Mouse (Mus musculus): ENCODE data around the gene Slit3. TPM values are rescaled to one million over a fixed set of nuclear protein-coding genes. Genes with fewer than 3 reads are reported as not detected.

Gene Slit3
- total and polyA plus RNA-seq, 2 experiments: 0.09 to 0.12 TPM

DNA sequence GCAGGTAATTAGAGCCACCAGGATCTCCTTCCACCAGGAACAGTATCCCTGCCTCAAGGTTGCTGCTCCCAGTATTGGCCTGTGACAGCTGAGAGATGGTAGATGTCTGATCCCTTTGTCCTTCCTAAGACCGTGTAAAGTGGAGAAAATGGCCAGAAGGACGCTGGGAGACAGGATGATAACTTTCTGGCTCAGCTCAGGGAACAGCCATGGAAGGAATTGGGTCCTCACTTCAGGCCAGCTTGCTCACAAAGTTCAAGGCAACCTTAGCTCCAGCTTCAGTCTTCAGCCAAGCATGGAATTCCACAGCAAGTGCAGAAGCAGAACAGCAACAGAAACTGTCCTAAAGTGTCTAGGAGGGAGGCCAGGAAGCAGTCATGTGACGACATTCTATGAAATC is 289.4 kb downstream of the Slit3 start:
- no peaks in the 10 kb centered on the region for H3K79me2 ChIP-seq (ENCODE audit: control insufficient read depth, insufficient read depth, low read length)
- no peak for TF ChIP-seq CTCF (IDR thresholded peaks at IDR 0.05; ENCODE audit: low read depth, low read length)
- no peak for TF ChIP-seq POLR2A (IDR thresholded peaks at IDR 0.05; ENCODE audit: extremely low read depth, insufficient read depth, low read length)
- DNase-seq (ENCODE audit: extremely low read depth, low read depth, low spot score): no peak
- WGBS: 74% methylated on average over 3 of the region's 3 CpGs
- no peak overlapping the region for H3K9ac ChIP-seq (ENCODE audit: low read depth, low read length)
- no peaks in the 10 kb centered on the region for H3K4me1 ChIP-seq (ENCODE audit: control insufficient read depth, insufficient read depth, low read length)
- 0 out of 2 replicates have a peak, but pooled peaks cover 2% of the 10 kb centered on the region for H3K27me3 ChIP-seq (ENCODE audit: control insufficient read depth, insufficient read depth, low read length)
- H3K36me3 ChIP-seq (ENCODE audit: control insufficient read depth, insufficient read depth, low read length): no peaks in the 10 kb centered on the region
- no peak overlapping the region for H3K4me3 ChIP-seq (ENCODE audit: insufficient read depth, low read depth, low read length)
- H3K27ac ChIP-seq (replicated peaks; ENCODE audit: insufficient read depth, low read depth, low read length): no peak overlapping the region

DNA sequence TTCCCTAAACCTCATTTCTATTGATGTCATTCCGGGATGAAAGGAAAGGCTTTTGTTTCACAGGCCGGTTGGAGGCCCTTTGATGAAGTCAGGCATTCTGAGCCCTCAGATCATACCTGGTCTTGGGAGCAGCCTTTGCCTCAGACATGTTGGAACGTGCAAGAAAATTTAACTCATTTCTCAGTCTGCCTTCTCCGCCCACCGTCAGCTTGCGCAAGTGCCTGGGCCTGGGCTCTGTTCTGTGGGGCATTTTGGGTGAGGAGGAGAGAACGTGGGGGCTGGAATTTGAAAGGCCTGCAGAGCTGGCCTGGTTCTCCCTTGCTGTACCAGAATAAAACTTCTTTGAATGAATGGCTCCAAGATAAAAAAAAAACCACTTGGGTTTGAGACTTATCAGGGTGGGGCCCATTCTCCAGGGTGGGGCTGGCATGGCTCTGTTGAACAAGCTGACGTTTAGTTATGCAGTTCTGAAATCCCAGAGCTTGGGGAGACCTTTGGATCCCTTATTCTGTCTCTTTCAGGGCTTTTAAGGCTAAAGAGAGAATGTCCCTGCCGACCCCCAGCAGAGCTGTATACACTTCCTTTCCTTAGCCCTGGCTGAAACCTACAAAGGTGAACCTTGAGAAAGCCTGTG is 294.9 kb downstream of the Slit3 start:
- H3K4me3 ChIP-seq (ENCODE audit: insufficient read depth, low read depth, low read length): no peak overlapping the region
- 0 out of 2 replicates have a peak, but pooled peaks cover 2% of the 10 kb centered on the region for H3K27me3 ChIP-seq (ENCODE audit: control insufficient read depth, insufficient read depth, low read length)
- H3K27ac ChIP-seq (replicated peaks; ENCODE audit: insufficient read depth, low read depth, low read length): no peak overlapping the region
- H3K79me2 ChIP-seq (ENCODE audit: control insufficient read depth, insufficient read depth, low read length): no peaks in the 10 kb centered on the region
- WGBS: 69% methylated on average over 9 of the region's 9 CpGs
- H3K9ac ChIP-seq (ENCODE audit: low read depth, low read length): no peak overlapping the region
- no peak for DNase-seq (ENCODE audit: extremely low read depth, low read depth, low spot score)
- TF ChIP-seq POLR2A (IDR thresholded peaks at IDR 0.05; ENCODE audit: extremely low read depth, insufficient read depth, low read length): no peak
- TF ChIP-seq CTCF (IDR thresholded peaks at IDR 0.05; ENCODE audit: low read depth, low read length): no peak
- no peaks in the 10 kb centered on the region for H3K36me3 ChIP-seq (ENCODE audit: control insufficient read depth, insufficient read depth, low read length)
- H3K4me1 ChIP-seq (ENCODE audit: control insufficient read depth, insufficient read depth, low read length): no peaks in the 10 kb centered on the region

DNA sequence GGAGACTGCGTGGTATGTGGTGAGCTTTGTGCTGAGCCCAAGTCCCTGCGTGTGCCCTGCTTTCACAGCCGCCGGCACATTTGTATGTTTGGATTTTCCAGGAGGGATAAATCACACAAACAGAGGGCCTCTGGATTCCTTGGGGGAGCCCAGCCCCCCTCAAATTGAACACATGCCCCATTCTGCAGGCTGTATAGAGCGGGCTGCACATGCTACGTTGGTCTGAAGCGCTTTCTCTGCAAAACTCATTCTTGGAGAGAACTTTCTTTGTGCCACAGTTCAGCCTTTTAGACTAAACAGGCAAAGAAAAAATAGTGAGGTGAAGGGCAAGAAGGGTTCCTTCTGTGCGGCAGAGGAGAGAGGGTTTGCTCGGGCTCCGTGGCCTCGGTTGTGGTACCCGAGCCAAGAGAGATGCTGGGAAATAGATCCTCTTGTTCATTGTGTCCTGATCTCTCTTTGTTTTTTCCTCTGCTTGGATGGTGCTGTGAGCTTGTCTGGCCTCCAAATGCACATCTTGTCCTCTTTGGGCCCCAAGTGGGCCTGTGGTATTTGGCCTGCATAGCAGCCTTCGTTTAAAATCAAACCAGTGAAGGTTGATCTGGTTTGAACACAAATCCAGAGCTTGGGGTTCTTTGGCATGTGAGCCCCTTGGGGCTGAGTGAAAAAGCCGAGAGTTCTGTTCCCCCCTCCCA is 295.5 kb downstream of the Slit3 start:
- TF ChIP-seq POLR2A (IDR thresholded peaks at IDR 0.05; ENCODE audit: extremely low read depth, insufficient read depth, low read length) (no peak), CTCF (IDR thresholded peaks at IDR 0.05; ENCODE audit: low read depth, low read length) (no peak)
- Histone ChIP-seq H3K4me3 (ENCODE audit: insufficient read depth, low read depth, low read length) (no peak overlapping the region), H3K36me3 (ENCODE audit: control insufficient read depth, insufficient read depth, low read length) (no peaks in the 10 kb centered on the region), H3K79me2 (ENCODE audit: control insufficient read depth, insufficient read depth, low read length) (no peaks in the 10 kb centered on the region), H3K27ac (replicated peaks; ENCODE audit: insufficient read depth, low read depth, low read length) (no peak overlapping the region), H3K9ac (ENCODE audit: low read depth, low read length) (no peak overlapping the region), H3K27me3 (ENCODE audit: control insufficient read depth, insufficient read depth, low read length) (0 out of 2 replicates have a peak, but pooled peaks cover 2% of the 10 kb centered on the region), H3K4me1 (ENCODE audit: control insufficient read depth, insufficient read depth, low read length) (no peaks in the 10 kb centered on the region)
- WGBS: 88% methylated on average over 14 of the region's 14 CpGs
- no peak for DNase-seq (ENCODE audit: extremely low read depth, low read depth, low spot score)

DNA sequence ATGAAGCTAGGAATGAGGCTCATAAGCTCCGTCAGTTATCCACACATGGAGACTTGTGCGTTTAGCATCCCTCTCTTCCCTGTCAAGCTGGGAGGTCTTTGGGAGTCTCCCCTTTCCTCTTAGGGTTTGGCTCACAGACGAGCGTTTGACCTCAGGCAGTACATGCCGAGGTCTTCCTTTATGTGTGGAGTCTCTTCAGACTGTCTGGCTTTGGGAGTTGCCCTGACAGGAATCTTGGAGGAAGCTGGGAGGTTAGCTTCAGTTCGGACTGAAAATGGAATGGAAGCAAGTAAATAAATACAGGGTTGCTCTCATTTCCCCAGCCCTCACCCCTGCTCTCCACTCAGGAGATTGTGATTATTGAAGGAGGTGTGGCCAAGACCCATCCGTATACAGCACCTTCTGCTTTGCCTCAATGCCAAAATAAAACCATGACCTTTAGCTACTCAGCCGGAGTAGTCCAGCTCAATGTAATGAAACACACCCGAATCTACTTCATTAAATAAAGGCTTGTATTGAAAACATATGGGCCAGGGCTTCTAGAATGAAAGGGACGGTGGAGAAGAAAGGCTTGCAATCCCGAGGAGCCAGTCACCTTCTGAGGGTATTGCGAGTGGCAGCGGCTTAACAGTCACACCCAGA is 297.0 kb downstream of the Slit3 start:
- Histone ChIP-seq H3K4me1 (ENCODE audit: control insufficient read depth, insufficient read depth, low read length) (no peaks in the 10 kb centered on the region), H3K27ac (replicated peaks; ENCODE audit: insufficient read depth, low read depth, low read length) (no peak overlapping the region), H3K4me3 (ENCODE audit: insufficient read depth, low read depth, low read length) (no peak overlapping the region), H3K79me2 (ENCODE audit: control insufficient read depth, insufficient read depth, low read length) (no peaks in the 10 kb centered on the region), H3K27me3 (ENCODE audit: control insufficient read depth, insufficient read depth, low read length) (0 out of 2 replicates have a peak, but pooled peaks cover 2% of the 10 kb centered on the region), H3K9ac (ENCODE audit: low read depth, low read length) (no peak overlapping the region), H3K36me3 (ENCODE audit: control insufficient read depth, insufficient read depth, low read length) (no peaks in the 10 kb centered on the region)
- TF ChIP-seq CTCF (IDR thresholded peaks at IDR 0.05; ENCODE audit: low read depth, low read length) (no peak), POLR2A (IDR thresholded peaks at IDR 0.05; ENCODE audit: extremely low read depth, insufficient read depth, low read length) (no peak)
- WGBS: 71% methylated on average over 13 of the region's 13 CpGs
- no peak for DNase-seq (ENCODE audit: extremely low read depth, low read depth, low spot score)

DNA sequence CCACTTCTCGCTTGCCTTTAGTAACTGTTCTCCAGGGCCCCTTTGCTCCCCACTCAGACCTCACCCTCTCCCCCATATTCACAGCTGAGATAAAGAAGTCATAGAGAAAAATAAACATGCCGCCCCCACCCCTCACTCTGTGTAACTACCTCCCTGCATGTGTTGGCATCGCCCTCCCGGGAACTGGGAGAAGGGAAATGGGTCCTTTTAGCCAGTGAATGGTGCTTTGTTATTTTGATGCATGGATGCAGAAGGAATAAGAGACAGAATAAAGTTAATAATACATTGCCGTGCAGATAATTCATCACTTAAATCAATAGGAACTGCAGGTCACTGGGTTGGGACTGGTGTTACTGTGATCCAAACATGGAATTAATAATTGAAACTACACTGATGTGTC is 298.0 kb downstream of the Slit3 start:
- no peak overlapping the region for H3K9ac ChIP-seq (ENCODE audit: low read depth, low read length)
- no peak overlapping the region for H3K4me3 ChIP-seq (ENCODE audit: insufficient read depth, low read depth, low read length)
- no peaks in the 10 kb centered on the region for H3K36me3 ChIP-seq (ENCODE audit: control insufficient read depth, insufficient read depth, low read length)
- no peak overlapping the region for H3K27ac ChIP-seq (replicated peaks; ENCODE audit: insufficient read depth, low read depth, low read length)
- no peaks in the 10 kb centered on the region for H3K4me1 ChIP-seq (ENCODE audit: control insufficient read depth, insufficient read depth, low read length)
- 0 out of 2 replicates have a peak, but pooled peaks cover 2% of the 10 kb centered on the region for H3K27me3 ChIP-seq (ENCODE audit: control insufficient read depth, insufficient read depth, low read length)
- DNase-seq (ENCODE audit: extremely low read depth, low read depth, low spot score): no peak
- WGBS: 79% methylated on average over 5 of the region's 5 CpGs
- no peak for TF ChIP-seq CTCF (IDR thresholded peaks at IDR 0.05; ENCODE audit: low read depth, low read length)
- TF ChIP-seq POLR2A (IDR thresholded peaks at IDR 0.05; ENCODE audit: extremely low read depth, insufficient read depth, low read length): no peak
- no peaks in the 10 kb centered on the region for H3K79me2 ChIP-seq (ENCODE audit: control insufficient read depth, insufficient read depth, low read length)
